Mouse (Mus musculus) intestine, embryonic 15.5 days (tissue): Measurements from ENCODE around the gene Gm14403. TPM values are rescaled to one million over a fixed set of nuclear protein-coding genes. Genes with fewer than 3 reads are reported as not detected.
"Not testable (repeated sequence)": the region's sequence is repeated elsewhere in the genome, so short reads cannot be mapped to it uniquely, and the experiment has no call there.

ENCODE experiments used
- ATAC-seq: fragments of 200-750 bp; cut with Nextera tagmentation; 2 replicates; pipeline ENCODE4 v1.8.0; 2017; ENCODE audit warnings: moderate TSS enrichment, moderate library complexity
- H3K27ac ChIP-seq: fragments of 300-500 bp; sonication (generic); 2 replicates; pipeline ENCODE4 v1.5.1; 2015; ENCODE audit warnings: mild to moderate bottlenecking, inconsistent platforms
- H3K27me3 ChIP-seq: fragments of 300-500 bp; sonication (generic); replicated peaks from 2 replicates; pipeline ENCODE4 v1.6.1; 2015; ENCODE audit warnings: inconsistent platforms
- H3K36me3 ChIP-seq: fragments of 300-500 bp; sonication (generic); 2 replicates; pipeline ENCODE4 v1.6.1; 2015; ENCODE audit warnings: inconsistent platforms
- H3K4me1 ChIP-seq: fragments of 300-500 bp; sonication (generic); replicated peaks from 2 replicates; pipeline ENCODE4 v1.6.1; 2015; ENCODE audit warnings: inconsistent platforms
- H3K4me2 ChIP-seq: fragments of 300-500 bp; sonication (generic); replicated peaks from 2 replicates; pipeline ENCODE4 v1.6.1; 2015; ENCODE audit warnings: mild to moderate bottlenecking, inconsistent platforms
- H3K4me3 ChIP-seq: fragments of 300-500 bp; sonication (generic); replicated peaks from 2 replicates; pipeline ENCODE4 v1.5.1; 2015; ENCODE audit warnings: inconsistent platforms
- H3K9ac ChIP-seq: fragments of 300-500 bp; sonication (generic); 2 replicates; pipeline ENCODE4 v1.6.1; 2015; ENCODE audit warnings: inconsistent platforms
- H3K9me3 ChIP-seq: fragments of 300-500 bp; sonication (generic); 2 replicates; pipeline ENCODE4 v1.6.1; 2016; ENCODE audit warnings: inconsistent platforms
- WGBS: fragments of 180-500 bp; shearing (Covaris S2); methylation state at CpG from one replicate; pipeline ENCODE4 v1.1.7; 2015; 5-methylcytosine and 5-hydroxymethylcytosine counted together
- polyA plus RNA-seq: library from polyadenylated mRNA; unstranded; fragments of >200 nt; fragmentation: Nextera tagmentation; extraction: Ambion mirVana; gene quantifications from 2 replicates; pipeline ENCODE4 v1.2.1, GENCODE M21; 2015

Gm14403 gene
- polyA plus RNA-seq, 1 experiment from 2014 or later = 5.8 TPM

DNA sequence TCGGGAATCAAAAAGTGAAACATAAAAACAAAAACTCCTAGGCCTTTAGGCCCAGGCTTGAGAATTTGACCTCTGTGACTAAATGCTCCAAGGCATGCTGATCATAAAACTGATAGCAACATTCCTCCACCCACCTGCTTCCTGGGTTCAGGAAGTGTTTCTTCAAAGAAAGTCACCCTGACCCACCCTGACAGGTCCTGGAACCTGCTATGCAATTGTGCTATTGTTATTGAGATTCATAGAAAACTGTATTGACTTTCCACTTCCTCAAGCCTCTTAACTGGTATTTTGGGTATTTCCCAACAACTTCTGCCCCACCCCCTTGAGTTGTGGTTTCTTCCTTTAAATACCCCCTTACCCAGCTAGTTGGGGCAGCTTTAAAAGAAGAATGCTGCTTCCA lies 20.9 kb downstream of the Gm14403 start:
- H3K27me3 ChIP-seq, H3K9ac ChIP-seq, H3K36me3 ChIP-seq, H3K27ac ChIP-seq, ATAC-seq, H3K4me2 ChIP-seq, H3K9me3 ChIP-seq, H3K4me1 ChIP-seq, H3K4me3 ChIP-seq: not testable (repeated sequence)
- WGBS = 84% methylated on average over 1 of the region's 1 CpGs

DNA sequence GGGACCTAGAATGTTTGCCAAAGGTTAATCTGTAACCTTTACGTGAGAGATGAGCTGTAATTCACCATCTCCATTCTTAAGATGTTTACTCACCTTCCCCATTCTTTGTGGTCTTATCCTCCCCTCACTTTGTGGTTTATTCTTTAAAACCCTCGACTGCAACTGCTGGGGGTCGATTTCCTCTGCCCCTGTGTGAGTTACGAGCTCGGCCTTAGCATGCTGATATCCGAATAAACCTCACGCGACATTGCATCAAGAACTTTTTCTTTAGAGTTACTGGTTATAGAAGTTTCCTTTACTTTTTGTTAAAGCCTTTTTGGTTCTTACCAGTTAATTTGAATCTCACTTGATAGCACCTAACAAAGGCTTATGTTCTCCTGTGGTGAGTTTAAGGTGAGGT lies 22.0 kb downstream of the Gm14403 start:
- H3K4me3 ChIP-seq = no peak overlapping the region
- no peak overlapping the region for H3K4me2 ChIP-seq
- ATAC-seq = no peak
- H3K36me3 ChIP-seq = no peaks in the 10 kb centered on the region
- H3K9ac ChIP-seq = no peak overlapping the region
- 77% methylated on average over 8 of the region's 8 CpGs for WGBS
- no peaks in the 10 kb centered on the region for H3K27me3 ChIP-seq
- H3K9me3 ChIP-seq = 0 out of 2 replicates have a peak, but pooled peaks cover 3% of the 10 kb centered on the region
- no peaks in the 10 kb centered on the region for H3K4me1 ChIP-seq
- no peak overlapping the region for H3K27ac ChIP-seq

DNA sequence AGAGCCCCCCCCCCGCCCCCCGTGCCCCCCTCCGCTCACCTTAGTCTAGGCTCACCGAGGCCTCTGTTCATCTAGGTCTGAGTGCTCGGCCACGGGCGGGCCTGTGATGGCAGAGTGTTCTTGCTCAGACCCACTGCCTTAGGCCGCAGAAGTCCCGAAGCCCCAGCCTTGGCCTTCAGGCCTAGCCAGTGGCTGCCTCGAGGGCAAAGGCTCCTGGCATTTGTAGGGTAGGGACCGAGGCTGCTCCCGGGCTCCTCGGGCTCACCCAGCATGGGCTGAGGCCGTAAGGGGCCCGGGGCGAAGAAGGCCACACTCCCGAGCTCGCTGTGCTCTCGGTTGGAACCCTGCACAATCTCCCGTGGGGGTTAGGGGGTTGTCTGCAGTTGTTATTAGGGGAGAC lies 25.0 kb downstream of the Gm14403 start:
- no peak overlapping the region for H3K9ac ChIP-seq
- H3K4me2 ChIP-seq = no peak overlapping the region
- H3K27ac ChIP-seq = no peak overlapping the region
- ATAC-seq = no peak
- H3K9me3 ChIP-seq = 0 out of 2 replicates have a peak, but pooled peaks cover 3% of the 10 kb centered on the region
- no peaks in the 10 kb centered on the region for H3K4me1 ChIP-seq
- H3K4me3 ChIP-seq = no peak overlapping the region
- WGBS = 88% methylated on average over 20 of the region's 20 CpGs
- no peaks in the 10 kb centered on the region for H3K36me3 ChIP-seq
- no peaks in the 10 kb centered on the region for H3K27me3 ChIP-seq

DNA sequence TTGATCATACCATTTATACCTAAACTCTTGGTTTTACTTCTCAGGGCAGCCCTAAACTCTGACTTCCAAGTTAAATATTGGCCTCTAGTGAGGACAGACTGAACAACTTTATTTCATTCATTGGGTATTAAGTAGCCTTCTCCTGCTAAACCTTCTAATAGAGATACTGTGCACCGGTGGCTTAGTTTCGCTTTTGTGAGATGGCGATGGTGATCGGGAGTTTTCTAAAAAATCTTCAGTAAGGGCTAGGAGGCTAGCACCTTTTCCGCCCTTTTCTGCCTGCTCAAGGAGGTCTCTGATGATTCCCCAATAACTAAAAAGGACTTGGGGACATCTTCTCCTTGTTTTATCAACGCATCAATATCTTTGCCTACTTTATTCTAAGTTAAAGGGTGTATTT lies 25.7 kb downstream of the Gm14403 start:
- H3K36me3 ChIP-seq, H3K4me3 ChIP-seq, H3K4me2 ChIP-seq, ATAC-seq, H3K27ac ChIP-seq, H3K27me3 ChIP-seq, H3K4me1 ChIP-seq, H3K9ac ChIP-seq, H3K9me3 ChIP-seq: not testable (repeated sequence)
- WGBS = 87% methylated on average over 6 of the region's 6 CpGs

DNA sequence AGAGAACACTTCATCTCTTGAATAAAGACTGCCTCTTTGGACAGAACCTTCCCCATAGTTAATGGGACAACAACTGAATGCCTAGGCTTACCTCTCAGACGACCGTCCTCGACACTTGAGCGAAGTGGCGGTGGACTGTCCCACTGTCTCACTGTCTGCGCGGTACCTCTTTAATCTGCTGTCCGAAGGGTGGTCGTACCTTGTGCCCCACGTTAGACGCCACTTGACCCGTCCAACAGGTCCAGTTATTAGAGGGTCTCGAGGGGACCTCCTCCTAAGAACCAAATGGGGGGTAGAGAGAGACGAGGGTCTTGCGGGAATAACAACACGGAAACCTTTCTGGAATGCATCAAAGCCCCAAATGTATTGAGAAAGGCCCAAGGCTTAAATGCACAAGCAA lies 26.2 kb downstream of the Gm14403 start:
- not testable (repeated sequence) for H3K27me3 ChIP-seq, ATAC-seq, H3K4me3 ChIP-seq, H3K4me2 ChIP-seq, H3K9me3 ChIP-seq, H3K27ac ChIP-seq, H3K9ac ChIP-seq, H3K36me3 ChIP-seq, H3K4me1 ChIP-seq
- WGBS = 90% methylated on average over 16 of the region's 16 CpGs

DNA sequence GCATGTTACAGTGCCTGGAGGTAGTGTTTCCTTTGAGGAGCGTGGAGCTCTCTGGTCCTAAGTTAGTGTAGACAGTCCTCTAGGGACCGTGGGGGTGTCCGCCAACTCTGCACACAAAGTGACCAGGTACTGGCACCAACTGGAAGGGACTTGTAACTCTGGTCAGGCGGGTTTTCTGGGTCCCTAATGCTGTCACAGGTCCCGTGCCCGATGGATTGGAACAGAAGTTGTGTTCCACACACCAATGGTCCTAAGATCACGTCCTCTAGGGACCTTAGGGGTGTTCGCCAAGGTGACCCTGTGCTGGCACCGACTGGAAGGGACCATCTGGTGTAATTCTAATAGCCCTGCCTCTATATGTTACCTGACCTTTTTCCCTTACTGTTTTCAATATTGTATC lies 37.9 kb downstream of the Gm14403 start:
- H3K27me3 ChIP-seq = no peaks in the 10 kb centered on the region
- H3K9ac ChIP-seq = no peak overlapping the region
- no peak overlapping the region for H3K4me3 ChIP-seq
- H3K27ac ChIP-seq = no peak overlapping the region
- 73% methylated on average over 9 of the region's 9 CpGs for WGBS
- ATAC-seq = no peak
- no peaks in the 10 kb centered on the region for H3K4me1 ChIP-seq
- no peaks in the 10 kb centered on the region for H3K9me3 ChIP-seq
- no peaks in the 10 kb centered on the region for H3K36me3 ChIP-seq
- no peak overlapping the region for H3K4me2 ChIP-seq

DNA sequence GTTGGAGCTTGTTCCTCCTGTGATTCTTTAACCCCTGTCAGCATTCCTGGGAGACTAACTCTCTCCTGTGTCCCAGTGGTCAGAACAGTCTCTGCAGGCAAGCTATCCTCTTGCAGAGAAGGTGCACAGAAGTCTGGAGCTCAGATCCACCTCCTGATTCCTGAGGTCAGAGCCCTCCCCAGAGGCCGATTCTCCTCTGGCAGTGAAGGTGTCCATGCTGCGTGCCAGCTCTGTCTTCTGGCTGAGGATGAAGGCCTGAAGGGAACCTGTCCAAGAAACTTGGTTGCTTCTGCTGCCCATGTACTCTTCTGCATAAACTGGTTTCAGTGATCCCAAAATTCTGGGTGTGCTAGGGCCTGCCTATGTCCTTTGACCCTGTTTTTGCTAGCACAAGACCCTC lies 39.1 kb downstream of the Gm14403 start:
- not testable (repeated sequence) for H3K27ac ChIP-seq, H3K4me1 ChIP-seq, H3K4me3 ChIP-seq, H3K27me3 ChIP-seq, H3K9ac ChIP-seq, H3K9me3 ChIP-seq, ATAC-seq, H3K4me2 ChIP-seq, H3K36me3 ChIP-seq
- WGBS = 90% methylated on average over 2 of the region's 2 CpGs

DNA sequence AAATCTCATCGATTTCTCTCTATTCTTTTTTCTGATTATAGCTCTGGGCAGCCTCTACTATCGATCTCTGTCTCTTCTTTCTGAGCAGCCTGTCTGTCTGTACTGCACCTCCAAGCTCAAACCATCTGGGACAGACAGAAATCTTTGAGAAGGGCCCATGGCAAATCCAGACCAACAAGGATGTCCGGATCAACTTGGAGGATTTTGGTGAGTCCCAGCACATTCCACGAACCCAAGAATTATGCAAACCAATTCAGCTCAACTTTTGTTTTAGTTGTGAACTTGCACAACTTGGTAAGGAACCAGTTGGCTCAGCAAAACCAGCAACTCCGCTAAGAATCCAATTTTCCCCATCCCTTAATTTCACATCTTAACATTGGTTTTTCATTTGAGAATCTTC lies 39.7 kb downstream of the Gm14403 start:
- ATAC-seq, H3K4me2 ChIP-seq, H3K36me3 ChIP-seq, H3K9me3 ChIP-seq, H3K27ac ChIP-seq, H3K4me3 ChIP-seq, H3K4me1 ChIP-seq, H3K27me3 ChIP-seq, H3K9ac ChIP-seq: not testable (repeated sequence)
- 86% methylated on average over 5 of the region's 5 CpGs for WGBS

DNA sequence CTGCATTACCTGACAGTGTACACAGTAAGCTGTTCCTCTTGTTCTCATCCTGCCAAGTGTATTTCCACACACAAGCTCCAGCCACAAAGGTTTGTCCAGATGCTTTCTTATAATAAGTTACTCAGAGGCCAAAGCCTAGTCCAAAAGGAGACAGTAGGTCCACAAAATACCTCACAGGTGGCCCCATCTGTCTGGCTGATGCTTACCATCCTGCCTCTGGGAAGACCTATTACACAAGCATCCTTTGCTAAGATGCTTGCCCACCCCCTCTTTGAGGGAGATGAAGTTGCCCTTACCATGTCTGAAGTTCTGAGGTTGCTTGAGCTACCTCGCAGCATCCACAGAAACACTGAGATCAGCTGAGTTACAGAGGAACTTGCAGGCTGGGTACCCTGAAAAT lies 57.2 kb downstream of the Gm14403 start:
- H3K9me3 ChIP-seq, ATAC-seq, H3K36me3 ChIP-seq, H3K4me3 ChIP-seq, H3K9ac ChIP-seq, H3K4me1 ChIP-seq, H3K4me2 ChIP-seq, H3K27me3 ChIP-seq, H3K27ac ChIP-seq: not testable (repeated sequence)
- 71% methylated on average over 1 of the region's 1 CpGs for WGBS

Other genes starting within 250 kb of the Gm14403 start
- gene Gm14409, start 231.2 kb upstream of the Gm14403 start, polyA plus RNA-seq = not detected in 2 replicates
- gene Gm14412, start 173.9 kb upstream of the Gm14403 start, polyA plus RNA-seq = 0.41 TPM in 1 of 2 replicates, not detected in the other
- gene Gm14418, start 99.9 kb upstream of the Gm14403 start, polyA plus RNA-seq = 6.1 and 7.8 TPM in 2 replicates
- gene Zfp970, start 33.5 kb upstream of the Gm14403 start, polyA plus RNA-seq = 12.0 and 12.8 TPM in 2 replicates
- gene Gm14406, start 80.0 kb downstream of the Gm14403 start, polyA plus RNA-seq = not detected in 2 replicates